Mouse (Mus musculus) hindbrain, postnatal 0 days (tissue): Measurements from ENCODE around the gene Trpc7. TPM values are rescaled to one million over a fixed set of nuclear protein-coding genes. Genes with fewer than 3 reads are reported as not detected.

Experiments
- ATAC-seq: fragments of 200-750 bp; cut with Nextera tagmentation; 2 replicates; pipeline ENCODE4 v1.8.0; 2017; ENCODE audit warnings: mild to moderate bottlenecking, moderate TSS enrichment, moderate library complexity
- DNase-seq: peaks from one replicate; pipeline ENCODE4 v3.0.0-alpha.2; 2015; ENCODE audit warnings: low spot score
- H3K27ac ChIP-seq: fragments of 300-500 bp; sonication (generic); 2 replicates; pipeline ENCODE4 v1.5.1; 2014; ENCODE audit warnings: mild to moderate bottlenecking
- H3K27me3 ChIP-seq: fragments of 300-500 bp; sonication (generic); 2 replicates; pipeline ENCODE4 v1.6.1; 2014; ENCODE audit warnings: low read length, mixed read lengths; ENCODE audit not compliant: insufficient read depth
- H3K36me3 ChIP-seq: fragments of 300-500 bp; sonication (generic); 2 replicates; pipeline ENCODE4 v1.6.1; 2014; ENCODE audit warnings: low read length, mixed read lengths; ENCODE audit not compliant: insufficient read depth
- H3K4me1 ChIP-seq: fragments of 300-500 bp; sonication (generic); 2 replicates; pipeline ENCODE4 v1.6.1; 2014; ENCODE audit warnings: antibody characterized with exemption, low read length, mixed read lengths; ENCODE audit not compliant: insufficient read depth
- H3K4me2 ChIP-seq: fragments of 300-500 bp; sonication (generic); 2 replicates; pipeline ENCODE4 v1.6.1; 2014; ENCODE audit warnings: low read depth, mild to moderate bottlenecking, low read length, moderate library complexity, mixed read lengths
- H3K4me3 ChIP-seq: fragments of 300-500 bp; sonication (generic); 2 replicates; pipeline ENCODE4 v1.5.1; 2014; ENCODE audit warnings: low read length
- H3K9ac ChIP-seq: fragments of 300-500 bp; sonication (generic); replicated peaks from 2 replicates; pipeline ENCODE4 v1.6.1; 2014; ENCODE audit warnings: mild to moderate bottlenecking, low read length, moderate library complexity, mixed read lengths
- H3K9me3 ChIP-seq: fragments of 300-500 bp; sonication (generic); 2 replicates; pipeline ENCODE4 v1.6.1; 2016; ENCODE audit warnings: low read length, mixed read lengths
- CTCF ChIP-seq: IDR thresholded peaks from 2 replicates; pipeline ENCODE4 v1.5.1; 2016; ENCODE audit warnings: antibody characterized with exemption, control low read depth, low read depth
- WGBS: fragments of 180-500 bp; shearing (Covaris S2); extraction: QIAGEN DNeasy Blood & Tissue Kit; methylation state at CpG from one replicate; pipeline ENCODE4 v1.1.7; 2014; 5-methylcytosine and 5-hydroxymethylcytosine counted together
- polyA plus RNA-seq: library from polyadenylated mRNA; unstranded; fragments of >200 nt; fragmentation: Nextera tagmentation; extraction: Ambion mirVana; gene quantifications from 2 replicates; pipeline ENCODE4 v1.2.1, GENCODE M21; 2015
- total RNA-seq: library from RNA; depleted of rRNA; stranded (reverse); fragments of >200 nt; gene quantifications from 2 replicates; pipeline ENCODE4 v1.2.3, GENCODE M21; 2014

Trpc7 gene
- total and polyA plus RNA-seq, 2 experiments from 2014 or later, result 3.3 to 9.6 TPM

GRCm38 (mm10) chr13:56854506-56854905, 41.3 kb downstream of the Trpc7 start:
- no peak for ATAC-seq
- H3K36me3 ChIP-seq, result no peaks in the 10 kb centered on the region
- H3K27ac ChIP-seq, result no peak overlapping the region
- no peak overlapping the region for H3K9ac ChIP-seq
- no peaks in the 10 kb centered on the region for H3K27me3 ChIP-seq
- no peak overlapping the region for H3K4me3 ChIP-seq
- no peak for TF ChIP-seq CTCF
- 71% methylated on average over 8 of the region's 8 CpGs for WGBS
- no peaks in the 10 kb centered on the region for H3K4me1 ChIP-seq
- H3K9me3 ChIP-seq, result no peaks in the 10 kb centered on the region
- no peak overlapping the region for H3K4me2 ChIP-seq
- DNase-seq, result no peak

- Histone ChIP-seq H3K9ac (no peak overlapping the region), H3K36me3 (no peaks in the 10 kb centered on the region), H3K27ac (no peak overlapping the region), H3K9me3 (no peaks in the 10 kb centered on the region), H3K4me1 (no peaks in the 10 kb centered on the region), H3K4me3 (no peak overlapping the region), H3K4me2 (no peak overlapping the region), H3K27me3 (no peaks in the 10 kb centered on the region)
- ATAC-seq (no peak), DNase-seq (no peak)
- 29% methylated on average over 5 of the region's 5 CpGs for WGBS
- TF ChIP-seq CTCF, result no peak
Observed at GRCm38 (mm10) chr13:56853436-56853835, 42.4 kb downstream of the Trpc7 start.

DNA sequence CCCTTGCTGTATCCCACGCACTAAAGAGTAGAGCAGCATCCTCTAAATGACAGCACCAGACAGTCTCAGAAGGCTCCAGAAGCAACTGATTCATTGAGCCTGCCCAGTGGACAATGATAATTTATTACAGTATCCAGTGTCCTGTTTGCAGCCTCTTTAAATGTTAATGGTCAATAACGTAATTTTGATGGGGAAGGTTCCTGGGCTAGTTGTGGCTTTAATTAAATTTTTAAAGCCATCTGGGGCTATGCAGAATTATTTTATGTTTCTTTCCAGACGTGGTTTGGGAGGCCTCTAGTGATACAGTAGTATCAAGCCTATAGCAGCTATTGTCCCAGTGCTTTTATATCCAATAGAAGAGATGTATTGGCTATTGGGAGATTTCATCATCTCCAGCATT, 49.9 kb downstream of the Trpc7 start:
- no peak overlapping the region for H3K9ac ChIP-seq
- H3K27ac ChIP-seq, result no peak overlapping the region
- no peak for DNase-seq
- no peaks in the 10 kb centered on the region for H3K9me3 ChIP-seq
- no peak overlapping the region for H3K4me2 ChIP-seq
- 79% methylated on average over 3 of the region's 3 CpGs for WGBS
- TF ChIP-seq CTCF, result no peak
- H3K4me1 ChIP-seq, result no peaks in the 10 kb centered on the region
- ATAC-seq, result no peak
- H3K36me3 ChIP-seq, result no peaks in the 10 kb centered on the region
- H3K4me3 ChIP-seq, result no peak overlapping the region
- no peaks in the 10 kb centered on the region for H3K27me3 ChIP-seq

DNA sequence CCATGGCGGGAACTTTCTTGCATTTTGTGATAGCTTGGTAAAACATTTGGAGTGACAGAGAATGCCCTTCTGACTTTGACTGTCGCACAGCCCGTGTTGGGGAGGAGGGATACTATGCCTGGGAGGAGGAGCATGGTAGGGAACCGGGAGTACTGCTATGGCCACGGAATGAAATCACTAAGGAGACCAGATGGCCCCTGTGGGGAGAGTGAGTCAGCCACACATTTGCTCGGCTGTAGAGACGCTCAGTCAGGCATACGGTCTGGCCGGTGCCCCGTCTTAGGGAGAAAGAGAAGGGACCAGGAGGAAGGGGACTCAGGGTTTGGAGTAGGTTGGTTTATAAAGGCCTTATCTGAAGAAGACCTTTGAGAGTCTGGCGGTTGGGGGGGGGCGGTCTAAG, 80.3 kb downstream of the Trpc7 start:
- Histone ChIP-seq H3K9ac (no peak overlapping the region), H3K36me3 (no peaks in the 10 kb centered on the region), H3K4me3 (no peak overlapping the region), H3K9me3 (no peaks in the 10 kb centered on the region), H3K4me1 (no peaks in the 10 kb centered on the region), H3K27ac (no peak overlapping the region), H3K4me2 (no peak overlapping the region), H3K27me3 (no peaks in the 10 kb centered on the region)
- 74% methylated on average over 12 of the region's 12 CpGs for WGBS
- no peak for TF ChIP-seq CTCF
- no peak for DNase-seq
- ATAC-seq, result no peak

DNA sequence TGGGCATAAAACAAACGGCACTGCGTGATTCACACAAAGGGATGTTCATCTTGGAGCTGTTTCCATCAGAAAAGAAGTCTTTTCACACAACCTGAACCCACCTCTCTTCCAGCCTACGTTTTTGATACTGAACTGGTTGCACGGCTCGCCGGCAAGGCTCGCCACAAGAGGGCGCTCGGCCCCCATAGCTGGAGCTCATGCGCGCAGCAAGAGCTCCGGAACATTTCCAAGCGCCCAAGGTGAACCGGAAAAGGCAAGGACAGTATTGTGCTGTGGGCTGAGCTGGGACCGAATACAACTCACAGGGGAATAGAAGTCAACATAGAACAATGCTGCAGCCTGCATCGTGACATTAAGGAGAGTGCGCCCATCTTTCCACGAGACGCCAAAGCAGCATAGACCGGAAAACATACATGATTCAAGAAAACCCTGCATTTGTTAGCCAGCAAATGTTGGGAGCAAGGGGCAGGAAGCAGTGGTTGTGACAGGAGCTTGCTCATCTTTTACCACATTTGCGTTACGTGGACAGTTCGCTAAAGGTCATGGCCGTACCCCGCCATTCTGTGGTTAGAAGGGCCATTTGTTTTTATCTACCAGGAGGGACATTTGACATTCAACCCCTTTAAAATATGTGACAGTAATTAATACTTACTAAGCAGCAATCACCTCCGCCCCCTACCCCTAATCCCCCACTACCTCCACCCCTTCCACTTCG, 88.9 kb downstream of the Trpc7 start:
- Histone ChIP-seq H3K27ac (no peak overlapping the region), H3K4me3 (peak overlapping the region; percentile 7; the same call in 1 of the 2 replicates), H3K9me3 (no peaks in the 10 kb centered on the region), H3K27me3 (no peaks in the 10 kb centered on the region), H3K4me1 (no peaks in the 10 kb centered on the region), H3K36me3 (no peaks in the 10 kb centered on the region), H3K4me2 (peak overlapping the region; percentile 51), H3K9ac (0 out of 2 replicates have a peak overlapping the region, but pooled peaks have one; percentile 17)
- ATAC-seq (peak; percentile 91), DNase-seq (peak; percentile 97)
- WGBS, result 10% methylated on average over 27 of the region's 27 CpGs
- peak; percentile 99 for TF ChIP-seq CTCF

GRCm38 (mm10) chr13:56805131-56805530, 90.7 kb downstream of the Trpc7 start:
- Histone ChIP-seq H3K4me2 (no peak overlapping the region), H3K27ac (no peak overlapping the region), H3K27me3 (no peaks in the 10 kb centered on the region), H3K36me3 (no peaks in the 10 kb centered on the region), H3K4me1 (no peaks in the 10 kb centered on the region), H3K9me3 (no peaks in the 10 kb centered on the region), H3K9ac (no peak overlapping the region), H3K4me3 (no peak overlapping the region)
- 79% methylated on average over 3 of the region's 3 CpGs for WGBS
- ATAC-seq, result no peak
- DNase-seq, result no peak
- no peak for TF ChIP-seq CTCF

DNA sequence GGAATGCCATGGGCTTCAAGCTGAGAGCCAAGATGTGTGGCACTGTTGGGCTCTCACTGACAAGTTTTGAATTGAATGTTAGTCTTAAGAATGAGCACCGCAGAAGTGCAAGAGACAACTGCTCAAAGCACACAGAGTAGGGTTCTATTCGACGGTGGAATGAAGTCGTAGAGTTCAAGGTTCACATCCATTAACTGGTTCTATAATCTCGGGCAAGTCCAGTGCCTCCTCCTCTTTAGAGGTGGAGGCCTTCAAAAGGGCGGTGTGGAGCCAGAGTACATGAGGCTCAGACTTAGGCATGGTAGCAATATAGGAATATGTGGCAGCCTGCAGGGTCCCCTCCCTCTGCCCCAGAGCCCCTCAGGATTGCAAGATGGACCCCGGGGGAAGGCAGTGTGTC, 98.3 kb downstream of the Trpc7 start:
- WGBS, result 79% methylated on average over 7 of the region's 7 CpGs
- Histone ChIP-seq H3K9me3 (no peaks in the 10 kb centered on the region), H3K36me3 (no peaks in the 10 kb centered on the region), H3K4me1 (no peaks in the 10 kb centered on the region), H3K4me3 (no peak overlapping the region), H3K4me2 (no peak overlapping the region), H3K9ac (no peak overlapping the region), H3K27me3 (no peaks in the 10 kb centered on the region), H3K27ac (no peak overlapping the region)
- DNase-seq, result no peak
- no peak for ATAC-seq
- no peak for TF ChIP-seq CTCF
